Mouse (Mus musculus) CH12.LX (cell line): ENCODE measurements at regions not wholly inside any gene's neighbourhood (a gene's known extent, or its start where the extent isn't known, plus 50 kb on each side); places are given as distances from the start of the nearest gene placed in this dataset.

Source experiments
- DNase-seq: peaks from one replicate; pipeline ENCODE4 v3.0.0-alpha.2; 2013; ENCODE audit errors: extremely low read depth
- H3K27ac ChIP-seq: 2 replicates; pipeline ENCODE4 v1.5.1; 2012; ENCODE audit warnings: low read depth, mild to moderate bottlenecking, control low read depth, moderate library complexity; ENCODE audit not compliant: insufficient read depth
- H3K27me3 ChIP-seq: replicated peaks from 2 replicates; pipeline ENCODE3; 2012; ENCODE audit warnings: inconsistent platforms
- H3K36me3 ChIP-seq, 2 experiments: replicated peaks in 1 of 2; 2 replicates each; pipeline versions ENCODE3 to v1.6.1; 2012; ENCODE audit warnings: inconsistent platforms in 1 of 2, low read length in 1 of 2, mild to moderate bottlenecking in 1 of 2, mixed read lengths in 1 of 2, moderate library complexity in 1 of 2; ENCODE audit not compliant: control insufficient read depth in 1 of 2, insufficient read depth in 1 of 2
- H3K4me1 ChIP-seq, 2 experiments: 2 replicates each; pipeline ENCODE4 v1.6.1; 2012; ENCODE audit warnings: inconsistent platforms in 1 of 2, moderate library complexity in 1 of 2; ENCODE audit not compliant: insufficient read depth in 2 of 2, control insufficient read depth in 1 of 2
- H3K4me2 ChIP-seq: 2 replicates; pipeline ENCODE4 v1.6.1; 2012; ENCODE audit warnings: low read depth, mild to moderate bottlenecking, control low read depth; ENCODE audit not compliant: poor library complexity, insufficient read depth, severe bottlenecking
- H3K4me3 ChIP-seq, 3 experiments: fragments of 150-350 bp in 1 of 3; sonication (generic) in 1 of 3; replicated peaks in 1 of 3; 2 replicates each; pipeline versions ENCODE3 to v1.5.1; 2011 to 2012; ENCODE audit warnings: low read depth in 2 of 3, low read length in 2 of 3, mild to moderate bottlenecking in 2 of 3, moderate library complexity in 2 of 3, control low read depth in 1 of 3, improper control_type of control experiment in 1 of 3, inconsistent platforms in 1 of 3, mixed read lengths in 1 of 3; ENCODE audit not compliant: poor library complexity in 1 of 3
- H3K79me2 ChIP-seq: replicated peaks from 2 replicates; pipeline ENCODE4 v1.6.1; 2012; ENCODE audit warnings: mild to moderate bottlenecking, moderate library complexity; ENCODE audit not compliant: control insufficient read depth, poor library complexity, insufficient read depth, severe bottlenecking; ENCODE audit errors: extremely low read depth
- H3K9ac ChIP-seq: 2 replicates; pipeline ENCODE4 v1.6.1; 2012; ENCODE audit warnings: low read depth, mild to moderate bottlenecking, control low read depth, moderate library complexity; ENCODE audit not compliant: insufficient read depth
- H3K9me3 ChIP-seq: replicated peaks from 2 replicates; pipeline ENCODE3; 2012; ENCODE audit warnings: low read length, inconsistent platforms, mixed read lengths
- CHD1 ChIP-seq: IDR thresholded peaks from 2 replicates; pipeline ENCODE4 v1.6.1; 2012; ENCODE audit warnings: low read depth, low read length, improper control_type of control experiment, inconsistent platforms
- E2F4 ChIP-seq: IDR thresholded peaks from 2 replicates; pipeline ENCODE4 v1.6.1; 2011; ENCODE audit warnings: low read depth, low read length, improper control_type of control experiment; ENCODE audit not compliant: insufficient replicate concordance
- EP300 ChIP-seq: IDR thresholded peaks from 2 replicates; pipeline ENCODE4 v1.6.1; 2011; ENCODE audit warnings: low read length, improper control_type of control experiment
- HCFC1 ChIP-seq: IDR thresholded peaks from 2 replicates; pipeline ENCODE4 v1.6.1; 2012; ENCODE audit warnings: low read depth, mild to moderate bottlenecking, inconsistent platforms, low read length, improper control_type of control experiment
- IRF4 ChIP-seq: IDR thresholded peaks from 2 replicates; pipeline ENCODE4 v1.6.1; 2014; ENCODE audit warnings: low read depth, mild to moderate bottlenecking, inconsistent platforms, low read length, improper control_type of control experiment
- KAT2A ChIP-seq: IDR thresholded peaks from 2 replicates; pipeline ENCODE4 v1.6.1; 2012; ENCODE audit warnings: low read length, improper control_type of control experiment, inconsistent platforms; ENCODE audit not compliant: insufficient replicate concordance
- MAX ChIP-seq: IDR thresholded peaks from 2 replicates; pipeline ENCODE4 v1.6.1; 2011; ENCODE audit warnings: low read length, improper control_type of control experiment
- MAZ ChIP-seq: IDR thresholded peaks from 2 replicates; pipeline ENCODE4 v1.6.1; 2012; ENCODE audit warnings: low read depth, mild to moderate bottlenecking, inconsistent platforms, low read length, improper control_type of control experiment, moderate library complexity
- MEF2A ChIP-seq: IDR thresholded peaks from 2 replicates; pipeline ENCODE4 v1.6.1; 2014; ENCODE audit warnings: low read depth, mild to moderate bottlenecking, inconsistent platforms, low read length, improper control_type of control experiment, borderline replicate concordance
- NELFE ChIP-seq: IDR thresholded peaks from 2 replicates; pipeline ENCODE4 v1.6.1; 2011; ENCODE audit warnings: low read depth, low read length, improper control_type of control experiment
- POLR2AphosphoS2 ChIP-seq: IDR thresholded peaks from 2 replicates; pipeline ENCODE4 v1.6.1; 2011; ENCODE audit warnings: low read depth, low read length, improper control_type of control experiment
- RCOR1 ChIP-seq: conservative IDR thresholded peaks from 2 replicates; pipeline ENCODE4 v1.6.1; 2012; ENCODE audit warnings: low read depth, mild to moderate bottlenecking, inconsistent platforms, low read length, improper control_type of control experiment
- SIN3A ChIP-seq: IDR thresholded peaks from 2 replicates; pipeline ENCODE4 v1.6.1; 2012; ENCODE audit warnings: low read length, improper control_type of control experiment, inconsistent platforms
- SMC3 ChIP-seq: IDR thresholded peaks from 2 replicates; pipeline ENCODE4 v1.6.1; 2011; ENCODE audit warnings: low read depth, low read length, improper control_type of control experiment
- TBP ChIP-seq: conservative IDR thresholded peaks from 2 replicates; pipeline ENCODE4 v1.6.1; 2011; ENCODE audit warnings: low read depth, low read length, improper control_type of control experiment
- UBTF ChIP-seq: IDR thresholded peaks from 2 replicates; pipeline ENCODE4 v1.6.1; 2012; ENCODE audit warnings: low read depth, mild to moderate bottlenecking, inconsistent platforms, low read length, improper control_type of control experiment, moderate library complexity
- USF2 ChIP-seq: conservative IDR thresholded peaks from 2 replicates; pipeline ENCODE4 v1.6.1; 2011; ENCODE audit warnings: low read depth, low read length, improper control_type of control experiment
- ZC3H11A ChIP-seq: IDR thresholded peaks from 2 replicates; pipeline ENCODE4 v1.6.1; 2012; ENCODE audit warnings: low read depth, mild to moderate bottlenecking, inconsistent platforms, low read length, improper control_type of control experiment
- ZNF384 ChIP-seq: IDR thresholded peaks from 2 replicates; pipeline ENCODE4 v1.6.1; 2012; ENCODE audit warnings: low read depth, low read length, improper control_type of control experiment, inconsistent platforms
- dilution Hi-C: fragments of 300-500 bp; cut with MboI; formaldehyde crosslinking; loops from 2 replicates; pipeline ENCODE4 v1.14.3; 2020; ENCODE audit warnings: low sequenced_read_pairs; ENCODE audit not compliant: extremely low pct_unique_long_range_greater_than_20kb, extremely low pct_ligation_motif_present
- in situ Hi-C: fragments of 300-500 bp; cut with MboI; formaldehyde crosslinking; loops from 3 replicates; pipeline ENCODE4 v1.14.3; 2019; ENCODE audit warnings: low sequenced_read_pairs, low pct_ligation_motif_present, low pct_unique_long_range_greater_than_20kb, mixed read lengths

GRCm38 (mm10) chr3:117265790-117266189, 94.9 kb downstream of the Plppr4 start:
- dilution Hi-C loops = no loop called here
- Histone ChIP-seq H3K79me2 (no peaks in the 10 kb centered on the region), H3K4me1 (peaks cover 6 to 7% of the 10 kb centered on the region in 2 experiments; a peak in 2 of 4 replicates), H3K4me2 (peak overlapping the region; percentile 4; the same call in 1 of the 2 replicates), H3K4me3 (no peak overlapping the region), H3K27ac (no peak overlapping the region), H3K36me3 (no peaks in the 10 kb centered on the region), H3K9ac (no peak overlapping the region), H3K9me3 (no peaks in the 10 kb centered on the region), H3K27me3 (no peaks in the 10 kb centered on the region)
- TF ChIP-seq SMC3 (no peak), EP300 (peak; percentile 34; the same call in 1 of the 2 replicates)
- DNase-seq = peak; percentile 7
- in situ Hi-C loops = no loop called here

- Histone ChIP-seq H3K9ac (no peak overlapping the region), H3K79me2 (no peaks in the 10 kb centered on the region), H3K9me3 (no peaks in the 10 kb centered on the region), H3K4me1 (peaks cover 3 to 12% of the 10 kb centered on the region in 2 experiments; a peak in 3 of 4 replicates), H3K27me3 (no peaks in the 10 kb centered on the region), H3K36me3 (no peaks in the 10 kb centered on the region), H3K4me2 (no peak overlapping the region), H3K4me3 (no peak overlapping the region), H3K27ac (no peak overlapping the region)
- no peak for TF ChIP-seq ZC3H11A
- TF ChIP-seq POLR2AphosphoS2 = no peak
- TF ChIP-seq MAX = no peak
- TF ChIP-seq TBP = no peak
- no peak for TF ChIP-seq NELFE
- no peak for TF ChIP-seq E2F4
- no peak for TF ChIP-seq USF2
- DNase-seq = no peak
- dilution Hi-C loops (no loop called here), in situ Hi-C loops (no loop called here)
Observed at GRCm38 (mm10) chr3:117247833-117248232, 112.8 kb downstream of the Plppr4 start.

GRCm38 (mm10) chr3:117241810-117242209, 118.9 kb downstream of the Plppr4 start:
- no peak overlapping the region for H3K4me2 ChIP-seq
- in situ Hi-C loops (no loop called here), dilution Hi-C loops (no loop called here)
- no peaks in the 10 kb centered on the region for H3K27me3 ChIP-seq
- H3K4me3 ChIP-seq = no peak overlapping the region
- no peak overlapping the region for H3K27ac ChIP-seq
- TF ChIP-seq KAT2A (no peak), CHD1 (no peak), MAZ (no peak), IRF4 (no peak), UBTF (no peak), POLR2AphosphoS2 (no peak), TBP (no peak), SIN3A (no peak), EP300 (no peak), MEF2A (no peak), MAX (no peak), HCFC1 (no peak), RCOR1 (no peak), ZC3H11A (no peak), ZNF384 (no peak)
- H3K4me1 ChIP-seq = no peaks in the 10 kb centered on the region
- no peaks in the 10 kb centered on the region for H3K9me3 ChIP-seq
- no peaks in the 10 kb centered on the region for H3K36me3 ChIP-seq
- no peaks in the 10 kb centered on the region for H3K79me2 ChIP-seq
- no peak overlapping the region for H3K9ac ChIP-seq
- DNase-seq = no peak
